Mouse (Mus musculus): ENCODE results near the gene Tlr5.

Gene Tlr5

GRCm38 (mm10) chr1:182955047-182955620 is 546 bp downstream of the Tlr5 start:
- no peak for DNase-seq

GRCm38 (mm10) chr1:182956186-182956960 is 1.8 kb downstream of the Tlr5 start:
- DNase-seq, result no peak

GRCm38 (mm10) chr1:182957001-182957757 is 2.6 kb downstream of the Tlr5 start:
- DNase-seq, result no peak

- DNase-seq, result no peak
These were observed 3.4 kb downstream of the Tlr5 start for GRCm38 (mm10) chr1:182957826-182958544.

GRCm38 (mm10) chr1:182958824-182959223 is 4.2 kb downstream of the Tlr5 start:
- DNase-seq, result no peak

- no peak for DNase-seq
These were observed 4.7 kb downstream of the Tlr5 start for GRCm38 (mm10) chr1:182959251-182959691.

- DNase-seq, result peak; percentile 69 to 70
These were observed 5.3 kb downstream of the Tlr5 start for GRCm38 (mm10) chr1:182959811-182960455.

GRCm38 (mm10) chr1:182961076-182961475 is 6.5 kb downstream of the Tlr5 start:
- no peak for DNase-seq

- DNase-seq, result no peak
These were observed 8.7 kb downstream of the Tlr5 start for GRCm38 (mm10) chr1:182963329-182963728.

- no peak for DNase-seq
These were observed 10.4 kb downstream of the Tlr5 start for GRCm38 (mm10) chr1:182964855-182965466.

GRCm38 (mm10) chr1:182968732-182969131 is 14.1 kb downstream of the Tlr5 start:
- DNase-seq, result no peak

GRCm38 (mm10) chr1:182972240-182972639 is 17.7 kb downstream of the Tlr5 start:
- DNase-seq, result no peak

- DNase-seq, result no peak
These were observed 20.2 kb downstream of the Tlr5 start for GRCm38 (mm10) chr1:182974826-182975225.

- no peak for DNase-seq
These were observed 26.1 kb downstream of the Tlr5 start for GRCm38 (mm10) chr1:182980702-182981101.

- DNase-seq, result peak; percentile 74 to 79
These were observed 28.4 kb downstream of the Tlr5 start for GRCm38 (mm10) chr1:182982995-182983394.

- no peak for DNase-seq
These were observed 29.0 kb downstream of the Tlr5 start for GRCm38 (mm10) chr1:182983496-182984127.

GRCm38 (mm10) chr1:182986243-182986642 is 31.7 kb downstream of the Tlr5 start:
- no peak for DNase-seq

GRCm38 (mm10) chr1:182986750-182987149 is 32.2 kb downstream of the Tlr5 start:
- no peak for DNase-seq

- DNase-seq, result no peak
These were observed 33.2 kb downstream of the Tlr5 start for GRCm38 (mm10) chr1:182987801-182988200.

GRCm38 (mm10) chr1:182988646-182989045 is 34.1 kb downstream of the Tlr5 start:
- DNase-seq, result no peak

GRCm38 (mm10) chr1:182990092-182990762 is 35.6 kb downstream of the Tlr5 start:
- DNase-seq, result no peak
